Mouse (Mus musculus): ENCODE measurements at regions not wholly inside any gene's neighbourhood (a gene's known extent, or its start where the extent isn't known, plus 50 kb on each side); places are given as distances from the start of the nearest gene placed in this dataset.

GRCm38 (mm10) chr11:8084328-8084727 is 580.0 kb downstream of the Tns3 start:
- H3K4me1 ChIP-seq (replicated peaks; ENCODE audit: control insufficient read depth, insufficient read depth) = no peaks in the 10 kb centered on the region
- H3K36me3 ChIP-seq (ENCODE audit: control insufficient read depth, insufficient read depth, low read length) = no peaks in the 10 kb centered on the region
- no peaks in the 10 kb centered on the region for H3K9me3 ChIP-seq (ENCODE audit: control insufficient read depth, low read length)
- H3K27ac ChIP-seq (replicated peaks) = no peak overlapping the region
- DNase-seq (ENCODE audit: low spot score) (no peak), ATAC-seq (ENCODE audit: low FRiP score, low TSS enrichment) (no peak)
- H3K27me3 ChIP-seq (ENCODE audit: control insufficient read depth, insufficient read depth, low read length) = no peaks in the 10 kb centered on the region
- TF ChIP-seq EP300 (optimal IDR thresholded peaks at IDR 0.05) (no peak), CTCF (IDR thresholded peaks at IDR 0.05; ENCODE audit: low read depth) (no peak)
- H3K9ac ChIP-seq (ENCODE audit: low read length) = no peak overlapping the region
- WGBS = 92% methylated on average over 2 of the region's 2 CpGs
- H3K4me2 ChIP-seq (replicated peaks; ENCODE audit: low read depth) = no peak overlapping the region
- no peak overlapping the region for H3K4me3 ChIP-seq (ENCODE audit: low read depth, low read length)

- Histone ChIP-seq H3K4me2 (replicated peaks; ENCODE audit: low read depth) (no peak overlapping the region), H3K9me3 (ENCODE audit: control insufficient read depth, low read length) (no peaks in the 10 kb centered on the region), H3K4me1 (replicated peaks; ENCODE audit: control insufficient read depth, insufficient read depth) (no peaks in the 10 kb centered on the region), H3K36me3 (ENCODE audit: control insufficient read depth, insufficient read depth, low read length) (no peaks in the 10 kb centered on the region), H3K27me3 (ENCODE audit: control insufficient read depth, insufficient read depth, low read length) (no peaks in the 10 kb centered on the region), H3K27ac (replicated peaks) (no peak overlapping the region), H3K4me3 (ENCODE audit: low read depth, low read length) (no peak overlapping the region), H3K9ac (ENCODE audit: low read length) (no peak overlapping the region)
- ATAC-seq (ENCODE audit: low FRiP score, low TSS enrichment) (no peak), DNase-seq (ENCODE audit: low spot score) (no peak)
- TF ChIP-seq EP300 (optimal IDR thresholded peaks at IDR 0.05) (no peak), CTCF (IDR thresholded peaks at IDR 0.05; ENCODE audit: low read depth) (no peak)
- WGBS = 82% methylated on average over 4 of the region's 6 CpGs
Measured at GRCm38 (mm10) chr11:8082811-8083210, 581.5 kb downstream of the Tns3 start.

GRCm38 (mm10) chr11:8073321-8073720 is 591.0 kb downstream of the Tns3 start:
- Histone ChIP-seq H3K4me1 (replicated peaks; ENCODE audit: control insufficient read depth, insufficient read depth) (no peaks in the 10 kb centered on the region), H3K4me2 (replicated peaks; ENCODE audit: low read depth) (no peak overlapping the region), H3K9me3 (ENCODE audit: control insufficient read depth, low read length) (no peaks in the 10 kb centered on the region), H3K4me3 (ENCODE audit: low read depth, low read length) (no peak overlapping the region), H3K9ac (ENCODE audit: low read length) (no peak overlapping the region), H3K27ac (replicated peaks) (no peak overlapping the region), H3K36me3 (ENCODE audit: control insufficient read depth, insufficient read depth, low read length) (no peaks in the 10 kb centered on the region), H3K27me3 (ENCODE audit: control insufficient read depth, insufficient read depth, low read length) (no peaks in the 10 kb centered on the region)
- DNase-seq (ENCODE audit: low spot score) = no peak
- no peak for TF ChIP-seq EP300 (optimal IDR thresholded peaks at IDR 0.05)
- no peak for TF ChIP-seq CTCF (IDR thresholded peaks at IDR 0.05; ENCODE audit: low read depth)
- WGBS = 48% methylated on average over 1 of the region's 1 CpGs
- peak; percentile 77 for ATAC-seq (ENCODE audit: low FRiP score, low TSS enrichment)

- no peak overlapping the region for H3K4me3 ChIP-seq (ENCODE audit: low read depth, low read length)
- no peaks in the 10 kb centered on the region for H3K9me3 ChIP-seq (ENCODE audit: control insufficient read depth, low read length)
- no peak for DNase-seq (ENCODE audit: low spot score)
- H3K27ac ChIP-seq (replicated peaks) = no peak overlapping the region
- H3K4me1 ChIP-seq (replicated peaks; ENCODE audit: control insufficient read depth, insufficient read depth) = no peaks in the 10 kb centered on the region
- no peak for TF ChIP-seq CTCF (IDR thresholded peaks at IDR 0.05; ENCODE audit: low read depth)
- no peak for TF ChIP-seq EP300 (optimal IDR thresholded peaks at IDR 0.05)
- H3K27me3 ChIP-seq (ENCODE audit: control insufficient read depth, insufficient read depth, low read length) = no peaks in the 10 kb centered on the region
- H3K9ac ChIP-seq (ENCODE audit: low read length) = no peak overlapping the region
- ATAC-seq (ENCODE audit: low FRiP score, low TSS enrichment) = no peak
- no peak overlapping the region for H3K4me2 ChIP-seq (replicated peaks; ENCODE audit: low read depth)
- WGBS = 25% methylated on average over 3 of the region's 3 CpGs
- no peaks in the 10 kb centered on the region for H3K36me3 ChIP-seq (ENCODE audit: control insufficient read depth, insufficient read depth, low read length)
Measured at GRCm38 (mm10) chr11:8068873-8069272, 595.5 kb downstream of the Tns3 start.

GRCm38 (mm10) chr11:8067330-8067729 is 597.0 kb downstream of the Tns3 start:
- no peaks in the 10 kb centered on the region for H3K27me3 ChIP-seq (ENCODE audit: control insufficient read depth, insufficient read depth, low read length)
- DNase-seq (ENCODE audit: low spot score) (no peak), ATAC-seq (ENCODE audit: low FRiP score, low TSS enrichment) (no peak)
- no peaks in the 10 kb centered on the region for H3K4me1 ChIP-seq (replicated peaks; ENCODE audit: control insufficient read depth, insufficient read depth)
- no peak for TF ChIP-seq EP300 (optimal IDR thresholded peaks at IDR 0.05)
- TF ChIP-seq CTCF (IDR thresholded peaks at IDR 0.05; ENCODE audit: low read depth) = no peak
- H3K4me3 ChIP-seq (ENCODE audit: low read depth, low read length) = no peak overlapping the region
- H3K36me3 ChIP-seq (ENCODE audit: control insufficient read depth, insufficient read depth, low read length) = no peaks in the 10 kb centered on the region
- H3K9me3 ChIP-seq (ENCODE audit: control insufficient read depth, low read length) = no peaks in the 10 kb centered on the region
- H3K9ac ChIP-seq (ENCODE audit: low read length) = no peak overlapping the region
- 79% methylated on average over 4 of the region's 4 CpGs for WGBS
- H3K27ac ChIP-seq (replicated peaks) = no peak overlapping the region
- no peak overlapping the region for H3K4me2 ChIP-seq (replicated peaks; ENCODE audit: low read depth)

- no peak overlapping the region for H3K4me2 ChIP-seq (replicated peaks; ENCODE audit: low read depth)
- no peaks in the 10 kb centered on the region for H3K9me3 ChIP-seq (ENCODE audit: control insufficient read depth, low read length)
- ATAC-seq (ENCODE audit: low FRiP score, low TSS enrichment) = no peak
- H3K9ac ChIP-seq (ENCODE audit: low read length) = no peak overlapping the region
- H3K36me3 ChIP-seq (ENCODE audit: control insufficient read depth, insufficient read depth, low read length) = no peaks in the 10 kb centered on the region
- TF ChIP-seq EP300 (optimal IDR thresholded peaks at IDR 0.05) (no peak), CTCF (IDR thresholded peaks at IDR 0.05; ENCODE audit: low read depth) (no peak)
- H3K4me3 ChIP-seq (ENCODE audit: low read depth, low read length) = no peak overlapping the region
- no peaks in the 10 kb centered on the region for H3K27me3 ChIP-seq (ENCODE audit: control insufficient read depth, insufficient read depth, low read length)
- 92% methylated on average over 5 of the region's 5 CpGs for WGBS
- H3K4me1 ChIP-seq (replicated peaks; ENCODE audit: control insufficient read depth, insufficient read depth) = no peaks in the 10 kb centered on the region
- no peak for DNase-seq (ENCODE audit: low spot score)
- no peak overlapping the region for H3K27ac ChIP-seq (replicated peaks)
Measured at GRCm38 (mm10) chr11:8065811-8066210, 598.5 kb downstream of the Tns3 start.
